Mouse (Mus musculus) bone marrow, adult 2 months (tissue): ENCODE results near the gene Troap.

Experiments used
- CTCF ChIP-seq: fragments of 200-500 bp; IDR thresholded peaks from 2 replicates; pipeline ENCODE4 v1.5.1; 2011; ENCODE audit warnings: low read length, control low read depth; ENCODE audit not compliant: control insufficient read depth, insufficient read depth
- POLR2A ChIP-seq: fragments of 200-500 bp; IDR thresholded peaks from 2 replicates; pipeline ENCODE4 v1.6.1; 2011; ENCODE audit warnings: low read depth, mild to moderate bottlenecking, control low read depth, low read length, borderline replicate concordance; ENCODE audit not compliant: control insufficient read depth

GRCm38 (mm10) chr15:99092870-99093269, 18.5 kb downstream of the Troap start, which contains the start of gene Dnajc22:
- TF ChIP-seq POLR2A (no peak), CTCF (no peak)
